Mouse (Mus musculus) ES-Bruce4 (cell line): ENCODE results near the gene Ano6.

Experiments
- CTCF ChIP-seq: IDR thresholded peaks from one replicate; pipeline ENCODE4 v1.8.1; 2011; ENCODE audit warnings: low read depth, low read length
- EP300 ChIP-seq: IDR thresholded peaks from 2 replicates; pipeline ENCODE4 v1.6.1; 2011; ENCODE audit warnings: low read depth, low read length; ENCODE audit not compliant: insufficient read depth
- POLR2A ChIP-seq: IDR thresholded peaks from one replicate; pipeline ENCODE4 v1.8.1; 2011; ENCODE audit warnings: low read length; ENCODE audit not compliant: insufficient read depth

DNA sequence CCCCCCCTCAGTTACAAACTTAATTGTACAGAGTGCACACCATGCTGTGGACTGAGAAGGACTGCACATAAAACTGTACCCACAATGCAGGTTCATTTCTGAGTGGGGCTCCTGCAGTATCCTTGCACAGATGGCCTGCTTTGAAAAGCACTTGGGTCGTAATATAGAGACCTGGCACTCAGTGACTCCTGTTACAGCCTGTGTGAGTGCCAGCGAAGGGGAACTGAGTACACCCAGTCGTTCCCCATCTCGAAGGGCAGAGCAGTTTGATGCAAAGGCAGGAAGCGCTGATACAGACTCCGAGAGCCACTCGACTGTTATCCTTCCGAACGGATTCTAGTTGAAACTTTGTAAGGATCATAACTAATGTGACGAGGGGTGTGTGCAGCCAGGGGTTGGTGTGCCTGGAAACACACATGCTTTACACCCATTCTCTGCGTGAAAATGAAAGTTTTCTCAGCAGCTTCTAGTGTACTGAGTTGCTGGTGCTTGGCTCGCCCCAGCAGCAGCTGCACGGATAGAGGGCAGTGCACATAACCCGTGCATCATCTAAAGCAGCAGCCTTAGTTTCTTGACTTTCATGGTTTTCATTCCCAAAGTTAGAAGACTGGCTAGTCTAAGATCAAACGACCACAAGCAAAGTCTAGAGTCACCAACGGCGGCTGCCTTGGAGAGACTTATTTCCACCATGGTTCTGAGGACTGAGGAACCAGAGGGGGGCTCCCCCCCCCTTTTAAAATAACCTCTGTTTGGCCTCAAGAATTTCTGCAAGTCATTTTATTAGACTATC, 74.9 kb downstream of the Ano6 start:
- TF ChIP-seq EP300 (no peak), CTCF (no peak), POLR2A (no peak)
